ENCODE assay signal across 32 mouse cellular contexts in the genomic region with DNA sequence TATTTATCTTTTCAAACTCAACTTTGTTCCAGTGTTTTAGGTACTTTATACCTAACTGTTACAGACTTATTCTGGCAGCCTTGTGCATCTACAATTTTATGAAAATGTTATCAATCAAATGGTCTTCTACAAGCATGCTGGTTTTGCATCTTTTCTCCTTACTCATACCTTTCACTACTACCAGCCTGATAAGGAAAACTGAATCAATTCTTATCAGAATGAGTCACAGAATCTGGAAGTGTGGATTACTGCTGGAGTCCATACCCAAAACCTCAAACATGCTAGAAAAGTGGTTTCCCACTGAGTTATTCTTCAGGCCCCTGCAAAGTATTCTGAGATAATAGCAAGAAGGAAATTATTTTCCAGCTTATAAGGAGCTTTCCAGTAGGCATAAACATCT.
"Had no signal": no experiment of that assay in that cellular context is flagged by ENCODE, and none has a peak within 500 bp of the region (broad histone marks: within the 10 kb centered on the region; RNA-seq: fewer than 3 reads in every experiment).

No protein-coding gene starts in this region.

- H3K36me3 ChIP-seq: limb, embryonic 10.5 days; limb, embryonic 12.5 days; limb, embryonic 13.5 days; limb, embryonic 15.5 days; liver, embryonic 12.5 days; liver, embryonic 13.5 days; liver, embryonic 15.5 days; lung, embryonic 15.5 days; midbrain, embryonic 10.5 days; midbrain, embryonic 12.5 days; midbrain, embryonic 13.5 days; midbrain, embryonic 15.5 days; neural tube, embryonic 12.5 days had no signal

- H3K27ac ChIP-seq: limb, embryonic 10.5 days; limb, embryonic 12.5 days; limb, embryonic 13.5 days; limb, embryonic 15.5 days; liver, embryonic 12.5 days; liver, embryonic 13.5 days; liver, embryonic 14.5 days; liver, embryonic 15.5 days; lung, embryonic 15.5 days; macrophage; midbrain, embryonic 10.5 days; midbrain, embryonic 12.5 days; midbrain, embryonic 13.5 days; midbrain, embryonic 15.5 days; neural tube, embryonic 12.5 days had no signal

- H3K9ac ChIP-seq: limb, embryonic 12.5 days; limb, embryonic 13.5 days; limb, embryonic 15.5 days; liver, embryonic 12.5 days; liver, embryonic 13.5 days; liver, embryonic 14.5 days; liver, embryonic 15.5 days; liver, postnatal 0 days; lung, embryonic 14.5 days; lung, embryonic 15.5 days; midbrain, embryonic 12.5 days; midbrain, embryonic 13.5 days; midbrain, embryonic 15.5 days; neural tube, embryonic 12.5 days had no signal

- H3K4me1 ChIP-seq: limb, embryonic 15.5 days; liver, embryonic 12.5 days; liver, embryonic 13.5 days; liver, embryonic 15.5 days; lung, embryonic 15.5 days; megakaryocyte, embryonic 14.5 days; midbrain, embryonic 10.5 days; midbrain, embryonic 12.5 days; midbrain, embryonic 13.5 days; midbrain, embryonic 15.5 days; neural tube, embryonic 12.5 days had no signal

- ATAC-seq: liver, embryonic 12.5 days; liver, postnatal 0 days; lung, postnatal 0 days; midbrain, embryonic 13.5 days; midbrain, embryonic 15.5 days; midbrain, embryonic 16.5 days had no signal

- H3K9me3 ChIP-seq: limb, embryonic 10.5 days; limb, embryonic 12.5 days; limb, embryonic 13.5 days; limb, embryonic 15.5 days; liver, embryonic 12.5 days; liver, embryonic 13.5 days; liver, embryonic 15.5 days; lung, embryonic 15.5 days; megakaryocyte, embryonic 14.5 days; midbrain, embryonic 10.5 days; midbrain, embryonic 12.5 days; midbrain, embryonic 13.5 days; midbrain, embryonic 15.5 days; neural tube, embryonic 12.5 days had no signal

- H3K4me2 ChIP-seq: limb, embryonic 12.5 days; limb, embryonic 13.5 days; limb, embryonic 15.5 days; liver, embryonic 11.5 days; liver, embryonic 12.5 days; liver, embryonic 13.5 days; liver, embryonic 15.5 days; lung, embryonic 14.5 days; lung, embryonic 15.5 days; midbrain, embryonic 11.5 days; midbrain, embryonic 12.5 days; midbrain, embryonic 13.5 days; midbrain, embryonic 15.5 days; neural tube, embryonic 12.5 days had no signal

- H3K4me3 ChIP-seq: limb, embryonic 10.5 days; limb, embryonic 12.5 days; limb, embryonic 13.5 days; limb, embryonic 15.5 days; liver, embryonic 12.5 days; liver, embryonic 13.5 days; liver, embryonic 15.5 days; lung, embryonic 15.5 days; megakaryocyte, embryonic 14.5 days; midbrain, embryonic 10.5 days; midbrain, embryonic 12.5 days; midbrain, embryonic 13.5 days; midbrain, embryonic 15.5 days; myocyte; neural tube, embryonic 12.5 days had no signal

- DNase-seq: left cerebral cortex, postnatal 4 days; liver; liver, embryonic 13.5 days; liver, postnatal 0 days; lung, adult 18-20 months; lung, adult 2 months; lung, embryonic 14.5 days; lung, postnatal 10 days; lung, postnatal 14 days; lung, postnatal 36 days; lung, postnatal 4 days; midbrain, embryonic 14.5 days had no signal

- H3K27me3 ChIP-seq: limb, embryonic 12.5 days; limb, embryonic 13.5 days; limb, embryonic 15.5 days; liver, embryonic 12.5 days; liver, embryonic 13.5 days; liver, embryonic 15.5 days; lung, embryonic 15.5 days; megakaryocyte, embryonic 14.5 days; midbrain, embryonic 12.5 days; midbrain, embryonic 13.5 days; midbrain, embryonic 15.5 days; neural tube, embryonic 12.5 days had no signal
